Mouse (Mus musculus) v-Abl transformed pro-B cells (cell line): ENCODE data around the gene Ophn1.

Experiments
- in situ Hi-C, 2 experiments: fragments of 400-800 bp; cut with MboI; formaldehyde crosslinking; loops; one replicate each; pipeline ENCODE4 v1.15.1; 2025; ENCODE audit not compliant: unreplicated experiment in 2 of 2

Gene Ophn1

GRCm38 (mm10) chrX:98841606-98842005, 49.2 kb downstream of the Ophn1 start:
- in situ Hi-C loops = no loop called here

- in situ Hi-C loops = no loop called here
These were observed 54.8 kb downstream of the Ophn1 start for GRCm38 (mm10) chrX:98835989-98836388.

GRCm38 (mm10) chrX:98803813-98804212, 87.0 kb downstream of the Ophn1 start:
- in situ Hi-C loops = no loop called here

DNA sequence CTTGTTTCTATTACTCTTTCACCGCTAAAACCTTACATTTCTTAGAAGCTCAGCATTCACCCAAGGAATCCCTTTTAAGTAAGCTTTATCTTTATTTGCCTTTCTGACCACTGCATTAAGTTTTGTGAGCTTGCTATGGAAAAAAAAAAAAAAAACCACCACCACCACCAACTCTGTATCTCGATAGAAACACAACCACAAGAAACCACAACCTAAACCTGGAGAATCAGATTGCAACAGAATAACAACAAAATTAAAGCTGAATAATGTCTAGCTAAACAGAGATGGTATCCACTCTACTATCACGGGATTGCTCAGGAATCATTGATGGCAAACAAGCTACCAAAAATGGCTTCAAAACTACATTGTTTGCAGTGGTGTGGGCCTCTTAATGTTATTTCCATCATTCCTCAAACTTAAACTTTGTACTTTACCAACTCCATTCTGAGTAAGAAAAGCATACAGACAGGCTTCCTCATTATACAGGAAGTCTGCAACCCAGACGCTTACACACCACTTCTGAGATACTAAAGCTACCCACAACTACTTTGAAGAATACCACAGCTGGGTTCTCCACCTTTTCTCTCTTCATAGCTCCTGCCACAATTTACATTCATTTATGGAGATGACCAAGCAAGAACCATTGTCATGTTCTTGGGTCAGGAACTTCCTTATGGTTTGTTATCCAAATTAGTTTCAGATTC, 116.4 kb downstream of the Ophn1 start:
- in situ Hi-C loops = no loop called here

GRCm38 (mm10) chrX:98755089-98755488, 135.7 kb downstream of the Ophn1 start:
- in situ Hi-C loops = no loop called here

DNA sequence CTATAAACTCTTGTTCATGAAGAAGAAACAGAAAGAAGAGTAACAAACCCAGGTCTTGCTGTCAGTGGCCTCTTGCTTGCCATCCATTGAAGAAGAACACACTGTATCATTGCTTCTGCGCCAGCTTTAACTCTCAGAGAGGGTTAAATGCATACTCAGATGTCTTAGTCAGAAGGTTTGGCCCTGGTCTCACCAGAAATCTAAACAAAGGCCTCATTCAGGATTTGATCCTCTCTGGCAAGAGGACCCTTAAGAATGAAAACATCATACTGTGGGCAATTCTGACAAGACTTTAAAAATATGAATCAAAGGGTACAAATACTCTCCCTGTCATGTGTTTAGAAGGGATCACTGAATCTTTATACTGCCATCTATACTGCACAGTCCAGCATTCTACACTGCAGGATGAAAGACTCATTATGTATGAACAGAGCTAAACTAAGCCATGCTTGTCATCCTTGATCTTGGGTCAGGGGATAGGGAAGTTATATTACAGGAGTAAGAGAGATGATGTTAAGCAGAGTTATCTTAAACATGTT, 139.5 kb downstream of the Ophn1 start:
- in situ Hi-C loops = no loop called here

DNA sequence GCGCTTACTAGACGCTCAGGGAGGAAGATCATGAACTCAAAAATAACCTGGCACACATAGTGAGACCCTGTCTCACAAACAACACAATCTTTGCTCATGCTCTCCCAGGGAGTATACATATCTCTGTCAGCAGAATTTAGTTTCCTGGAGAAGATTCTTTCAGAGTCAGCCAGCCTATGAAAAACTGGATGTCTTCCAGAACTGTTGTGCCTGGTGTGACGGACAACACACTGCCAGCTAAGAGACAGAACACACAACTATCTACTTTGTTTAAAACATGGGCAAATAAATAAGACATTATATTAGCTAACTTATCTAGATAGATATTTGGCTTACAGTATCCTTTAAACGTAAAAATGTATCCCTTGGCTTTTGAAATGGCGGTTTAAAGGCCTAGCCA, 154.1 kb downstream of the Ophn1 start:
- in situ Hi-C loops = no loop called here

GRCm38 (mm10) chrX:98722991-98723390, 167.8 kb downstream of the Ophn1 start:
- in situ Hi-C loops = no loop called here

GRCm38 (mm10) chrX:98707766-98708165, 183.1 kb downstream of the Ophn1 start:
- in situ Hi-C loops = no loop called here

DNA sequence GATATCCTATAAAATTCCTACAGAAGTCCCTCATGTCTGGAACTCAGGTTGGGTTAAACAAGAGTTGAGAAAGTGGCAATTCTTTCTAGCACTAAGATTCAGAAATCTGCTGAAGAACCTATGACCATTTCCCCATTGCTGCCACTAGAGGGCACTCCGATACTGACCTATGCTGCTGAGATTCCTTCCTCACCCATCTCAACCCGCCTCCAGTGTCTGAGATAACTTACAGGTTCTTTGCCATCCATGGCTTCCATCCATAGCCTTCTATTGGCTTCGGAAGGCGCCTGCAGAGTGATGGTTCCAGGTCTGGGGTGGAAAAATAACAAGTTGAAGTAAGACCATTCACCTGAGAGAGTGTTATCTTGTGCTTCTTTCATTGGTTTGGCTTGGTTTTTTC, 189.2 kb downstream of the Ophn1 start:
- in situ Hi-C loops = loop anchor here (5.0 kb wide), 2 partner anchors 216 to 221 kb away; no protein-coding TSS in a partner anchor

DNA sequence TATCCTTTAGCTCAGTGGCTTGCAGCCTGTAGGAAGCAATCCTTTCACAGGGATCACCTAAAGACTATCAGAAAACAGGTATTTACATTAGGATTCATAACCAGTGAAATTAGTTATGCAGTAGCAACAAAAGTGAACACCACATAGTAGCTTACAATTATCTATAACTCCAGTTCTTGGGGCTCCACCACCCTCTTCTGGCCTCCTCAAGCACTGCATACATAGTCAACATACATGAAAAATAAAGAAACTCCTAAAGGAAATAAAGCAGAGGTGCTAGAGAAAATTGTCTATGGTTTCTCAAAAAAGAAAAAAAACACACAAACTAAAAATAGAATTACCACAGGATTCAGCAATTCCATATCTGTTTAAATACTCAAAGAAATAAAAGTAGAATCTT, 208.2 kb downstream of the Ophn1 start:
- in situ Hi-C loops = loop anchor here (5.0 to 10.0 kb wide), 3 partner anchors 958 to 1778 kb away; no protein-coding TSS in a partner anchor

- in situ Hi-C loops = loop anchor here (5.0 to 10.0 kb wide), 3 partner anchors 956 to 1776 kb away; no protein-coding TSS in a partner anchor
These were observed 209.5 kb downstream of the Ophn1 start for GRCm38 (mm10) chrX:98681281-98681680.

GRCm38 (mm10) chrX:98670988-98671387, 219.8 kb downstream of the Ophn1 start:
- in situ Hi-C loops = no loop called here

GRCm38 (mm10) chrX:98651431-98651830, 239.4 kb downstream of the Ophn1 start:
- in situ Hi-C loops = no loop called here

- in situ Hi-C loops = loop anchor here in 1 of 2 experiments (5.0 to 10.0 kb wide), 2 partner anchors 904 to 1197 kb away; no protein-coding TSS in a partner anchor
These were observed 262.0 kb downstream of the Ophn1 start for GRCm38 (mm10) chrX:98628666-98629404.

GRCm38 (mm10) chrX:98618865-98619264, 272.0 kb downstream of the Ophn1 start:
- in situ Hi-C loops = loop anchor here (10.0 to 25.0 kb wide), 2 partner anchors 1724 to 1732 kb away; no protein-coding TSS in a partner anchor

- in situ Hi-C loops = loop anchor here (10.0 to 25.0 kb wide), 2 partner anchors 1723 to 1730 kb away; no protein-coding TSS in a partner anchor
These were observed 273.4 kb downstream of the Ophn1 start for GRCm38 (mm10) chrX:98617426-98617825.

DNA sequence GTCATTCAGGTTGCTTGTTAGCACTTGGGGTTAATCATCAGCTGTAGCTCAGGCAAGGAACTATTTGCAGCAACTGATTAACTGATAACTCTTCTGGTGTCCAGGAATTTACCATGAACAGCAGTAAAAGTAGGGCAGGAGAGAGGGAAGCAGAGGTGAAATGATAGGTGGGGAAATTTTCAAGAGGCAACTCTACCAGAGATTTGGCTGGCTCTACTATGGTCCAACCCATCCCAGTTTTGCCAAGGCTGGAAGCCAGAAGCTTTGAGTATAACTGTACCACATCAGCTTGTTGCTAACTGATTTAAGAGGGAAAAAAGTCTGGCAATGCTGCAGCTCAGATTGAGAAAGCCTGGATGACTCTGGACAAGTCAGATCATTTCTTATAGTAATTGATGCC, 316.6 kb downstream of the Ophn1 start:
- in situ Hi-C loops = no loop called here

- in situ Hi-C loops = no loop called here
These were observed 344.4 kb downstream of the Ophn1 start for GRCm38 (mm10) chrX:98546458-98546857.

DNA sequence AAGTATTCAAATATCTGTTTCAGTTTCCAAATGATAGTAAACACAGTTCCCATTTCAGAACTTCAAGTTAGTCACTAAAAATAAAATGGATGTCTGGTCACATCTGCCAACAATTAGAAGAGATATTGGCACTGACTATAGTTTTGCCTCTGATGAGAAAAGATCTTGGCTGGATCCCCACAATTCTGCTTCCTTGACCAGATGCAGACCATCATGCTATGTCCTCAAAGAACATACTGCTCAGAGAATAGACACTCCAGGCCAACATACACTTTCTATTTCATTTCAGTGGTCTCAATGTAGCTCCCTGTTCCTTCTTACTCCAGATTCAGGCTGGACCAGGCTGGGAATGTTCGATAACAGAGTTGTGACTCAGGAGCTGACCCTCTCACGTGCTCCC, 375.5 kb downstream of the Ophn1 start:
- in situ Hi-C loops = no loop called here

- in situ Hi-C loops = no loop called here
These were observed 376.4 kb downstream of the Ophn1 start for GRCm38 (mm10) chrX:98514359-98514904.
